Mouse (Mus musculus): Measurements from ENCODE around the gene Hs6st3.

GRCm38 (mm10) chr14:119137906-119138785 is at the start of gene Hs6st3:
- TF ChIP-seq CTCF (conservative IDR thresholded peaks at IDR 0.05; ENCODE audit: insufficient read depth, insufficient read length, low read depth, low read length) (no peak), POLR2A (IDR thresholded peaks at IDR 0.05; ENCODE audit: low read depth, low read length) (no peak)

Measured in kidney, adult 2 months (tissue).